Mouse (Mus musculus) right cerebral cortex, postnatal 14 days (tissue): ENCODE results near the gene Cdh18.

Source experiments
- DNase-seq: peaks from one replicate; pipeline ENCODE4 v3.0.0; 2022

The Cdh18 gene

DNA sequence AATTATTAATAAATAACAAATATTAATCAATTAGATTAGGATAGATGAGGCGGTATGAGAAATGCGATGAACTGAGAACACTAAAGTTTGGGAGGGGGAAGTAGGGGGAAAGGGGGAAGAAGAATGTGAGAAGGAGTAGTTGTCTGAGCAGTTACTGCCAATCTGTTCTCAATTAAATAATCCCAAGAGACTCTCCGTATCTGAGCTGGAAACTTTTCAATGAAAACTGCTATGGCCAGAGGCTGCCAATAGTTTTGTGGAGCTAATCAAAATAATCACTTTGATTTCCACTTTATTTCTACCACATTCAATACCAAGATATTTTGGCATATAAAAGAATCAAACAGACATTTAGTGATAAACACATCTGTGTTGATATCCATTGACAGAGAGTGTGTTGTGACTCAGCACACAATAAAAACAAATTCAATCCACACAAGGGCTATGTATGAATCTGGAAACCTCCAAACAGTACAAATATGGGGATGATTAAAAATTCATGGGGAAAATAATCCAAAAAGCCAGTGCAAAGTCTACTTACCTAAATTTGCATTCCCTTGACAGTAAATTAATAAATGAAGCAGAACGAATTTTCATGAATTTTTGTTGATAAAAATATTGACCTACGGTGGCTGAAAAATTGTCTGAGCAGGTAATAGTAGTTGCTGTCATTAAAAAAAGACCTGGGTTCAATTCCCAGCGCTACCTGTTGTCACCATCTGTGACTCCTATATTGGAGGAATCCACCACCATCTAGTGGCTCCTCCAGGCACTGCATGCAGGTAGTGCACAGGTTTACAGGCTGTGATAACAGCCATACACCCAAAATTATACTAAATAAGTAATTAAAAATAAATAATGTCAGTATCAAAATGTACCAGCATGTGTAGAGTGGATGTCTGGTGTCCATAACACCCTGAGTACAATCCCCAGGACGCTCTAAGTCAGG, 922.0 kb downstream of the Cdh18 start:
- DNase-seq, result no peak

DNA sequence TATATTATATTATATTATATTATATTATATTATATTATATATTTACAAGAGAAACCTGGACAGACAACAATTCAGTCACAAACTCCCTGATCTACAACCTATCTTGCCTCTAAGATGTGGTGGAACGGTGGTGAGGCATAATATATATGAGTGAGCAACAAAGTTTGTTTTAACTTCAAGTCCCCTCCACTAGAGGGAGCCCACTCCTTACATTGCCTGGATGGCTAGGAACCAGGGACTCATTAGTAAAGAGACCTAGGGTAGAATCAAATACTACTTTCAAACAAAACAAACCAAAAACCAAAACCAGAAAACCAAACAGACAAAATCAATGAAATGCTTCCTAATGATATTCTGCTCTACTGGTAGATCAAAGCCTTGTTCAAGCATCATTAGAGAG, 937.5 kb downstream of the Cdh18 start:
- DNase-seq, result no peak

DNA sequence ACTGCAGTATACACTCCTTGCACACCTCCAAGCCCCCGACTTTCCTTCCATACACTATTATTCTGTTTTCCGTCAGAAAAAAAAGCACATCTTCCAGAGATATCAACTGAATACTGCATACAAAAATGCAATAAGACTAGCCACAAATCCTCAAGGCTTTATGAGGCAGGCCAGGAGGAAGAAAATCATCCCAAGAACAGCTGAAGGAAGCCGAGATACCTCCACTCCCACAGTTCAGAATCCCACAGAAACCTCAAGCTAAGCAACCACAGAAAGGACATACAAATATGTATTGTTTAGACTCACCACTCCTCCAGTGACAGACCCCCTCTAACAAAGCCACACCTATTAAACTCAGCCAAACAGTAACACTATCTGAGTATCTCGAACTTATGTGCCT, 957.7 kb downstream of the Cdh18 start:
- no peak for DNase-seq

DNA sequence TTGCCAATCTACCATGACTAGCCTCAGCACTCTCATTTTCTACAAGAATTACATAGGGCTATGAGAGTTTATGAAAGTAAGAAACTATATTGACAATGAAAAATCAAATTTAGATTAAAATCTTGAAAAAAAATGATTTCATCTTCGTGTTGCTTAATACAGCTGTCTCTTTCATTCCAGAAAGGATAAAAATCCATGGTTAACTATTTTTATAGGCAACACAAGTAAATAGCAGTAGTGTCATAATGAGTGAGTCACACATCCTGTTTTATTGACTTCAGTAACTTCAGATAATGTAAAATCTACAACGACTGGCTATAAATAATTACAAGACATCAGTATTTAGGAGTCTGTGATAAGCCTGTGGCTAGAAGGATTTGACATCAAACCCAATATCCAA, 960.9 kb downstream of the Cdh18 start:
- no peak for DNase-seq

DNA sequence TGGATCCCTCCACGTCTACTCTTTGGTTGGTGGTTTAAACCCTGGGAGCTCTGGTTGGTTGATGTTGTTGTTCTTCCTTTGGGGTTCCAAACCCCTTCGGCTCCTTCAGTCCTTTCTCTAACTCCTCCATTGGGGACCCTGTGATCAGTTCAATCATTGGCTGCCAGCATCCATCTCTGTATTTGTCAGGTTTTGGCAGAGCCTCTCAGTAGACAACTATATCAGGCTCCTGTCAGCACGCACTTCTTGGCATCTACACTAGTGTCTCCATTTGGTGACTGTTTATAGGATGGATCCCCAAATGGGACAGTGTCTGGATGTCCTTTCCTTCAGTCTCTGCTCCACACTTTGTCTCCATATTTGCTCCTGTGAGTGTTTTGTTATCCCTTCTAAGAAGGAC, 967.0 kb downstream of the Cdh18 start:
- DNase-seq, result no peak

DNA sequence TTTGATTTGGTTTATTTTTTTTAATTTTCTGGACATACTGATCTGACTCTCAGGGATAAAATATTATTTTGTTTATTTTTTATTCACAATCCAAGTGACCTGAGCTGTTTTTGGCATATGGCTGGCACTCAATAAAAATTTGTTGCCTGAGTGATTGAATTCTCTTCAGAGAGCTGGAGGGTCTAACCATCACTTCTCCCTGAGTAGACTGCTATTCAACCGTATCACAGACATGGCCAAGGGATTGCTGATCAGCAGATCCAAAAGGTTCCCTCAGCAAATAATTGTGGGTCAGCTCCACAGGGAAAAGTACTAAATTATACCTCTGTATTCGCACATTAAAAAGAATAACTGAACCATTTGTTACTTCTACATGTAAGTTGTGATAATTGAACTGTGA, 969.3 kb downstream of the Cdh18 start:
- no peak for DNase-seq
